Mouse (Mus musculus) embryonic facial prominence, embryonic 14.5 days (tissue): Measurements from ENCODE around the gene AC124502.3. TPM values are rescaled to one million over a fixed set of nuclear protein-coding genes. Genes with fewer than 3 reads are reported as not detected.

ENCODE experiments used
- ATAC-seq: fragments of 200-750 bp; cut with Nextera tagmentation; 2 replicates; pipeline ENCODE4 v1.8.0; 2017; ENCODE audit warnings: low read depth, moderate number of reproducible peaks, moderate TSS enrichment
- DNase-seq: peaks from one replicate; pipeline ENCODE4 v3.0.0-alpha.2; 2015; ENCODE audit warnings: low spot score
- H3K27ac ChIP-seq: fragments of 300-500 bp; sonication (generic); replicated peaks from 2 replicates; pipeline ENCODE4 v1.5.1; 2014; ENCODE audit warnings: low read depth, mild to moderate bottlenecking, low read length, moderate library complexity
- H3K27me3 ChIP-seq: fragments of 300-500 bp; sonication (generic); replicated peaks from 2 replicates; pipeline ENCODE4 v1.6.1; 2014; ENCODE audit warnings: low read length; ENCODE audit not compliant: control insufficient read depth, insufficient read depth
- H3K36me3 ChIP-seq: fragments of 300-500 bp; sonication (generic); 2 replicates; pipeline ENCODE4 v1.6.1; 2014; ENCODE audit warnings: low read length, mixed read lengths; ENCODE audit not compliant: control insufficient read depth, insufficient read depth
- H3K4me1 ChIP-seq: fragments of 300-500 bp; sonication (generic); 2 replicates; pipeline ENCODE4 v1.6.1; 2014; ENCODE audit warnings: antibody characterized with exemption, low read length; ENCODE audit not compliant: control insufficient read depth, insufficient read depth
- H3K4me2 ChIP-seq: fragments of 300-500 bp; sonication (generic); 2 replicates; pipeline ENCODE4 v1.6.1; 2014; ENCODE audit warnings: low read depth, mild to moderate bottlenecking, low read length, moderate library complexity, mixed read lengths
- H3K4me3 ChIP-seq: fragments of 300-500 bp; sonication (generic); 2 replicates; pipeline ENCODE4 v1.5.1; 2014; ENCODE audit warnings: low read depth, mild to moderate bottlenecking, low read length
- H3K9ac ChIP-seq: fragments of 300-500 bp; sonication (generic); 2 replicates; pipeline ENCODE4 v1.6.1; 2014; ENCODE audit warnings: low read depth, mild to moderate bottlenecking, low read length, moderate library complexity, mixed read lengths
- H3K9me3 ChIP-seq: fragments of 300-500 bp; sonication (generic); 2 replicates; pipeline ENCODE4 v1.6.1; 2016; ENCODE audit warnings: low read length; ENCODE audit not compliant: control insufficient read depth
- WGBS: fragments of 180-500 bp; shearing (Covaris S2); extraction: QIAGEN DNeasy Blood & Tissue Kit; methylation state at CpG from one replicate; pipeline ENCODE4 v1.1.7; 2014; 5-methylcytosine and 5-hydroxymethylcytosine counted together
- polyA plus RNA-seq: library from polyadenylated mRNA; unstranded; fragments of >200 nt; fragmentation: Nextera tagmentation; extraction: Ambion mirVana; gene quantifications from 2 replicates; pipeline ENCODE4 v1.2.1, GENCODE M21; 2014

AC124502.3 gene
- polyA plus RNA-seq, 1 experiment from 2014 or later: 0.51 TPM

- DNase-seq: no peak
- Histone ChIP-seq H3K9me3 (no peaks in the 10 kb centered on the region), H3K27ac (peak overlapping the region; percentile 73), H3K4me1 (peaks cover 21% of the 10 kb centered on the region), H3K27me3 (no peaks in the 10 kb centered on the region), H3K36me3 (peaks cover 18% of the 10 kb centered on the region; the same call in 1 of the 2 replicates), H3K4me2 (peak overlapping the region; percentile 99), H3K4me3 (peak overlapping the region; percentile 87), H3K9ac (peak overlapping the region; percentile 90)
- WGBS: 14% methylated on average over 40 of the region's 41 CpGs
- ATAC-seq: no peak
Measured at GRCm38 (mm10) chr19:5039301-5040114, 817 bp downstream of the AC124502.3 start.

DNA sequence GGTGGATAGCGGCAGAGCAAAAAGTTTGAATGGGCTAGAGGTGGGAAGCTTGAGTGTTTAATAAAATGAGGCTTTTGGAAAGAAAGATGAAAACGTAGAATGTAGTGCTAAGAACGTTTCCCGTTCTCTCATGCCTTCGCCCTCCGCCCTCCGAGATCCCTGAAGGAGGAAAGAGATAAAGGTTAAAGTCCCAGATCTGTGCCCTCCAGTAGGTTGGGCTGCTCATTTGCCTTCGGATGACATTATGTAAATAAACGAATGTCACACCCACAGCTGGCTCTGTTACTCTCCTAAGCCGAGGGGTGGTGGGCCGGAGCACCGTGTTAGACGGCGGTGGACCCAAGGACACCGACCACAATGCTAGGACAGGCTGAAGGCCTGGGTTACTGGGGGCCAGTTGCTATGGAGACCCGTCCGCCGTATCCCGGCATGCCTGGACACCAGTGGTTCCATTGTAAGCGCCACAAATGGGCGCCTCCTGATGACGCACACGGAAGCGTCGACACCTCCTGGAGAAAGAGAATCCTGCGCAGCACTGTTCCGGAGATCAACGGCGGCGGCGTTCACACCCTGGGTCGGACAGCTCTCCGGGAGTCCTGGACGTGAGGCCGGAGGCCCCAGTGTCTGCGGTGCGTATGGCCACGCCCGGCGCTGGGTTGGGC lies 2.3 kb downstream of the AC124502.3 start, which contains the start of gene Brms1:
Brms1 (plus strand) TSS at position 493 of the 662 bp plus-strand sequence.
- peak; percentile 97 for DNase-seq
- Histone ChIP-seq H3K36me3 (peaks cover 20% of the 10 kb centered on the region; the same call in 1 of the 2 replicates), H3K9ac (peak within 1 kb of the TSS; percentile 90), H3K9me3 (no peaks in the 10 kb centered on the region), H3K4me3 (peak within 1 kb of the TSS; percentile 87), H3K27me3 (no peaks in the 10 kb centered on the region), H3K4me2 (peak within 1 kb of the TSS; percentile 99), H3K4me1 (peaks cover 21% of the 10 kb centered on the region), H3K27ac (peak within 1 kb of the TSS; percentile 49)
- ATAC-seq: peak; percentile 75
- WGBS: 8% methylated on average over 36 of the region's 40 CpGs

DNA sequence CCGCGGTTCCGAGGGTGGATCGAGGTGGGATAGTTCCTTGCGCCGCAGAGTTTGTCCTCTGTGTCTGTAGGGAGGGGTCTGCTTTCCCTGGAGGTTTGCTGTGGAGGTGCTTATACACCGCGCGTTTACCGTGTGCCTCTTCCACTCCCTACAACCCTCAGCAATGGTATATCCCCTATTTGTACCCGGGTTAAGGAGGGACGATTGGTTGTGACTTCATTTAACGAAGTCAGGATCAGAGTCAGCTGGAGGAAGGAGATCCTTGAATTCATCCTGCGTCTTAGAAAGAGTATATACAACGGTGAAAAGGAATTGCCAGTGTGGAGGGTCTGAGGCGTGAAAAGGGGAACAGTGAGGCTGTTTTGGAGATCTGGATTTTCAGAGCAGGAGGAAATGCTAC lies 2.9 kb downstream of the AC124502.3 start:
- Histone ChIP-seq H3K9ac (peak overlapping the region; percentile 85), H3K36me3 (peaks cover 26% of the 10 kb centered on the region; the same call in 1 of the 2 replicates), H3K4me3 (peak overlapping the region; percentile 87), H3K9me3 (no peaks in the 10 kb centered on the region), H3K27me3 (no peaks in the 10 kb centered on the region), H3K4me1 (peaks cover 21% of the 10 kb centered on the region), H3K27ac (peak overlapping the region; percentile 49), H3K4me2 (peak overlapping the region; percentile 99)
- ATAC-seq: no peak
- 2% methylated on average over 16 of the region's 16 CpGs for WGBS
- no peak for DNase-seq

- Histone ChIP-seq H3K4me3 (no peak overlapping the region), H3K27ac (no peak overlapping the region), H3K4me2 (no peak overlapping the region), H3K27me3 (no peaks in the 10 kb centered on the region), H3K9ac (no peak overlapping the region), H3K9me3 (no peaks in the 10 kb centered on the region), H3K4me1 (peaks cover 13% of the 10 kb centered on the region), H3K36me3 (peaks cover 49% of the 10 kb centered on the region)
- no peak for ATAC-seq
- WGBS: 84% methylated on average over 4 of the region's 4 CpGs
- DNase-seq: no peak
Measured at GRCm38 (mm10) chr19:5045531-5045930, 6.8 kb downstream of the AC124502.3 start.

DNA sequence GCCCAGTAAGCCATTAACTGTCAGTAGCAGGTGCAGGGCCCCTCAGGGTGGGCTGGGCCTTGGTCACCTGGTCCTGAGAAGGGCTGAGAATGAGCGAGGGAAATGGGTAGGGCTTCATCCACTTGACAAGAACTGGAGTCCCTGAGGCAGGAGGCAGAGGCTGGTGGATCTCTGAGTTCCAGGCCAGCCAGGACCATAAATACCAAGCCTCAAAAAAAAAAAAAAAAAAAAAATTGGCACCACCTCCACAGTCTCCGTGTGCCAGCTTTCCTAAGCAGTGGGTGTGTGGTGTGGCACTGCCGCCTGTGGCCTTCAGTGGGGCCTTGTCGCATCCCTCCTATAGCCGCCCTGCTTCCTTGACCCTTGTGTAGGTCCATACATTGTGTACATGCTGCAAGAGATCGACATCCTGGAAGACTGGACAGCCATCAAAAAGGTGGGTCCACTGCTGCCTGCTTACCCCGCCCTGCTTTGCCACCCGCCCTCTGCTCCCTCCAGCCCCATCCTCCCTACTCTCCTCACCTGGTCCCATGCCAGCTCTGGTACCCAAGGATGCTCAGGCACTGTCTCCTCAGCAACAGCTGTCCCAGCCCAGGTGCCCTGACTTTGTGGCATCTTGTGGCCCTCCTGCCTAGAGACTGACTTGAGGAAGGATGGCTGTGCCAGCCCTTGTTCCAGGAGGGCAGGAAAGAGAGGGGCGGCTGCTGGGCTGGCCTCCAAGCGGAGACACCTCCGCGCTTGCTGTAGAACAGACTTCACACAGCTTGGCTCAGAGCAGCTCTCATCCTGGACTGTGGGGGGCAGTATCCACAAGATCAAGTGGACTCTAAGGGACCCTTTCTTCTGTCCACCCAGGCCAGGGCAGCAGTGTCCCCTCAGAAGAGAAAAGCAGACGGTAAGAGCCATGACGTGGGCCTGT lies 9.7 kb downstream of the AC124502.3 start:
- no peak overlapping the region for H3K27ac ChIP-seq
- peaks cover 26% of the 10 kb centered on the region for H3K27me3 ChIP-seq
- ATAC-seq (no peak), DNase-seq (no peak)
- peaks cover 37% of the 10 kb centered on the region for H3K36me3 ChIP-seq
- H3K4me3 ChIP-seq: no peak overlapping the region
- peaks cover 13% of the 10 kb centered on the region for H3K4me1 ChIP-seq
- H3K4me2 ChIP-seq: no peak overlapping the region
- 83% methylated on average over 11 of the region's 14 CpGs for WGBS
- H3K9ac ChIP-seq: no peak overlapping the region
- H3K9me3 ChIP-seq: no peaks in the 10 kb centered on the region

- H3K4me1 ChIP-seq: peaks cover 13% of the 10 kb centered on the region
- no peak overlapping the region for H3K27ac ChIP-seq
- DNase-seq: no peak
- no peak overlapping the region for H3K4me2 ChIP-seq
- WGBS: 82% methylated on average over 6 of the region's 6 CpGs
- H3K27me3 ChIP-seq: peaks cover 33% of the 10 kb centered on the region
- H3K9ac ChIP-seq: no peak overlapping the region
- no peaks in the 10 kb centered on the region for H3K9me3 ChIP-seq
- ATAC-seq: no peak
- H3K4me3 ChIP-seq: no peak overlapping the region
- peaks cover 31% of the 10 kb centered on the region for H3K36me3 ChIP-seq
Measured at GRCm38 (mm10) chr19:5049325-5049724, 10.6 kb downstream of the AC124502.3 start.

- H3K9me3 ChIP-seq: no peaks in the 10 kb centered on the region
- H3K4me2 ChIP-seq: peak within 1 kb of the TSS; percentile 40
- peaks cover 13% of the 10 kb centered on the region for H3K4me1 ChIP-seq
- 15% methylated on average over 14 of the region's 14 CpGs for WGBS
- peaks cover 33% of the 10 kb centered on the region for H3K27me3 ChIP-seq
- DNase-seq: peak; percentile 75
- peak; percentile 23 for ATAC-seq
- H3K9ac ChIP-seq: peak within 1 kb of the TSS; percentile 2; the same call in 1 of the 2 replicates
- peaks cover 31% of the 10 kb centered on the region for H3K36me3 ChIP-seq
- peak within 1 kb of the TSS; percentile 17; the same call in 1 of the 2 replicates for H3K4me3 ChIP-seq
- H3K27ac ChIP-seq: no peak within 1 kb of the TSS
Measured at GRCm38 (mm10) chr19:5050047-5050905, 11.6 kb downstream of the AC124502.3 start, which contains the start of gene Rin1. TSS of gene Rin1 (plus strand) at chr19:5050481.
